Mouse (Mus musculus) embryonic facial prominence, embryonic 12.5 days (tissue): Measurements from ENCODE around the gene Fkbp7. TPM values are rescaled to one million over a fixed set of nuclear protein-coding genes. Genes with fewer than 3 reads are reported as not detected.

Experiments used
- ATAC-seq: fragments of 200-750 bp; cut with Nextera tagmentation; 2 replicates; pipeline ENCODE4 v1.8.0; 2017; ENCODE audit not compliant: insufficient number of reproducible peaks, insufficient read depth, low FRiP score, low TSS enrichment
- H3K27ac ChIP-seq: fragments of 300-500 bp; sonication (generic); 2 replicates; pipeline ENCODE4 v1.5.1; 2016; ENCODE audit warnings: mild to moderate bottlenecking
- H3K27me3 ChIP-seq: fragments of 300-500 bp; sonication (generic); 2 replicates; pipeline ENCODE4 v1.6.1; 2016; ENCODE audit warnings: mild to moderate bottlenecking, moderate library complexity
- H3K36me3 ChIP-seq: fragments of 300-500 bp; sonication (generic); 2 replicates; pipeline ENCODE4 v1.6.1; 2016; ENCODE audit warnings: mild to moderate bottlenecking
- H3K4me1 ChIP-seq: fragments of 300-500 bp; sonication (generic); 2 replicates; pipeline ENCODE4 v1.6.1; 2016
- H3K4me2 ChIP-seq: fragments of 300-500 bp; sonication (generic); replicated peaks from 2 replicates; pipeline ENCODE4 v1.6.1; 2016; ENCODE audit warnings: mild to moderate bottlenecking, moderate library complexity
- H3K4me3 ChIP-seq: fragments of 300-500 bp; sonication (generic); 2 replicates; pipeline ENCODE4 v1.5.1; 2016; ENCODE audit warnings: mild to moderate bottlenecking
- H3K9ac ChIP-seq: fragments of 300-500 bp; sonication (generic); 2 replicates; pipeline ENCODE4 v1.6.1; 2016; ENCODE audit warnings: mild to moderate bottlenecking, moderate library complexity
- H3K9me3 ChIP-seq: fragments of 300-500 bp; sonication (generic); 2 replicates; pipeline ENCODE4 v1.6.1; 2016; ENCODE audit warnings: mild to moderate bottlenecking, moderate library complexity
- WGBS: fragments of 180-500 bp; shearing (Covaris S2); methylation state at CpG from one replicate; pipeline ENCODE4 v1.1.7; 2016; 5-methylcytosine and 5-hydroxymethylcytosine counted together
- polyA plus RNA-seq: library from polyadenylated mRNA; unstranded; fragments of >200 nt; fragmentation: Nextera tagmentation; extraction: Ambion mirVana; gene quantifications from 2 replicates; pipeline ENCODE4 v1.2.1, GENCODE M21; 2016

The Fkbp7 gene
- 65.6 and 68.4 TPM in 2 replicates for polyA plus RNA-seq

DNA sequence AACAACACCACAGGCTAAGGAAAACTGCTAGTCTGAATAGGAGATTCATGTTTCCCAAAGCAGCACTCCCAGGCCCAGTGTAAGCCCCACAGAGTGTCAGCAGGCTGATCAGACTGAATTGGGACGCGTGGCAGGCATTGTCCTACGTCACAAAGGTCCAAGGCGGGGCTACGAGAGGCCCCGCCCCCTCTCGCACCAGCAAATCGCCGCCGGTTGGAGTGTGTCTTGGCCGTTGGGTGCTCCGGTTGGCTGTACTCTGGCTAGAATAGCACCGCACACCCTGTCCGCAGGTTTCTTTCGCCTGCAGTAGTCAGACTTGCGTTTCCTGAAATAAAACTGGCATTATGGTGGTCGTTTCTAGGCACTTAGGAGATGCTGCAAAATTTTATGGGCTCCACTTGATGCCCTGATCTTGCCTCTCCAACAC, at the start of gene Fkbp7:
Fkbp7 (minus strand) TSS at position 151 of the 427 bp plus-strand sequence.
- Histone ChIP-seq H3K4me1 (peaks cover 10% of the 10 kb centered on the region), H3K27me3 (no peaks in the 10 kb centered on the region), H3K9me3 (no peaks in the 10 kb centered on the region), H3K4me3 (peak within 1 kb of the TSS; percentile 48), H3K9ac (peak within 1 kb of the TSS; percentile 68), H3K27ac (peak within 1 kb of the TSS; percentile 83), H3K36me3 (no peaks in the 10 kb centered on the region), H3K4me2 (peak within 1 kb of the TSS; percentile 64)
- under 1% methylated on average over 17 of the region's 17 CpGs for WGBS
- peak; percentile 92 for ATAC-seq

DNA sequence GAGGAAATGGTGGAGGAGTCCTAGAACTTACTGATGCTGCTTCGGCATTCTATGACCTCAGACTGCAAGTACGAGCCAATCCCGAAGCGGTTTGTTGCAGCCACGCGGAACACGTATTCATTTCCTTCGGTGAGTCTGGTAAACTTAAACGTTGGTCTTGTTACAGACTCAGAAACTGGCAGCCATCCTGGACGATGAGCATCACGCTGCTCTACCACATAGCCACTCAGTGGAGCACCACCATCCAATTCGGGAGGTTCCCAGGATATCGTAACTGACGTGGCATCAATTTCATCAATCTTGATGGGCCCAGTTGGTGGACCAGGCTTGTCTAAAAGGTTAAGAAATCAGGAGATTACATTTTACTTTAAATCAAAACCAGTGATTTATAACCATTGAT, 46.7 kb upstream of the Fkbp7 start:
- Histone ChIP-seq H3K27me3 (no peaks in the 10 kb centered on the region), H3K9me3 (no peaks in the 10 kb centered on the region), H3K4me3 (no peak overlapping the region), H3K4me2 (no peak overlapping the region), H3K27ac (no peak overlapping the region), H3K9ac (no peak overlapping the region), H3K4me1 (no peaks in the 10 kb centered on the region), H3K36me3 (0 out of 2 replicates have a peak, but pooled peaks cover 3% of the 10 kb centered on the region)
- no peak for ATAC-seq
- WGBS = 95% methylated on average over 14 of the region's 14 CpGs

DNA sequence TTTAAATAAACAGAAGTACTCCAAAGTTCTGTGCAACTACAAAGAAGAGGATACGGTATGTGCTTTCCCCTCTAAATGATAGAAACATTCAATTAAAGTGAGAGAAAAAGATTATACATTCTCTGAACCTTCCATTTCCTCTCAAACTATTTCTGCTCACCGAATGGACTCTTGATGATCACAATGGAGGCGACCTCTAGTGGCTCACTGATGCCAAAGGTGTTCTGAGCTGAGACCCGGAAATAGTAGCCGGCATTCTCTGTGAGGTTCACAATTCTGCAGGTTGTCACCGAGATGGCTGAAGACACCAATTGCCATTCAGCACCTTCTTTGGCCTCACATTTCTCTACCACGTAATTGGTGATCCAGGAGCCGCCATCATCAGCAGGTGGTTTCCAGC, 42.1 kb upstream of the Fkbp7 start:
- WGBS = 70% methylated on average over 8 of the region's 8 CpGs
- H3K4me2 ChIP-seq = no peak overlapping the region
- no peaks in the 10 kb centered on the region for H3K4me1 ChIP-seq
- H3K27ac ChIP-seq = no peak overlapping the region
- no peak overlapping the region for H3K9ac ChIP-seq
- H3K27me3 ChIP-seq = no peaks in the 10 kb centered on the region
- no peak for ATAC-seq
- peaks cover 20% of the 10 kb centered on the region for H3K36me3 ChIP-seq
- H3K9me3 ChIP-seq = peaks cover 19% of the 10 kb centered on the region
- no peak overlapping the region for H3K4me3 ChIP-seq

DNA sequence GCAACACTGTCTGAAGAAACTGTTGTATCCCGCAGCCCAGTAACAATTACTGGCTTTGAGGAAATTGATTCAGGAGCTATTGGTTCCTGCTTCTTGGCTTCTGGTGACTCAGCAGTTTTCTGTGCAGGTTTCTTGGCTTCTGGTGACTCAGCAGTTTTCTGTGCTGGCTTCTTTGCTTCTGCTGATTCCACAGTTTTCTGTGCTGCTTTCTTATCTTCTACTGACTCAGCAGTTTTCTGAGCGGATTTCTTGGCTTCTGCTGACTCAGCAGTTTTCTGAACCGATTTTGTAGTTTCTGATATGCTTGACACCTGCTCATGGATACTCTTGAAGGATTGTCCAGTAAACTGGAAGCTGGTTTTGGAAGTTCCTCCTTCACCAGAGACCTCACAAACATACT, 35.6 kb upstream of the Fkbp7 start:
- WGBS = 86% methylated on average over 3 of the region's 3 CpGs
- Histone ChIP-seq H3K4me2 (no peak overlapping the region), H3K4me3 (no peak overlapping the region), H3K27me3 (no peaks in the 10 kb centered on the region), H3K4me1 (no peaks in the 10 kb centered on the region), H3K27ac (no peak overlapping the region), H3K9me3 (peaks cover 23% of the 10 kb centered on the region), H3K9ac (no peak overlapping the region), H3K36me3 (peaks cover 27% of the 10 kb centered on the region)
- ATAC-seq = no peak

DNA sequence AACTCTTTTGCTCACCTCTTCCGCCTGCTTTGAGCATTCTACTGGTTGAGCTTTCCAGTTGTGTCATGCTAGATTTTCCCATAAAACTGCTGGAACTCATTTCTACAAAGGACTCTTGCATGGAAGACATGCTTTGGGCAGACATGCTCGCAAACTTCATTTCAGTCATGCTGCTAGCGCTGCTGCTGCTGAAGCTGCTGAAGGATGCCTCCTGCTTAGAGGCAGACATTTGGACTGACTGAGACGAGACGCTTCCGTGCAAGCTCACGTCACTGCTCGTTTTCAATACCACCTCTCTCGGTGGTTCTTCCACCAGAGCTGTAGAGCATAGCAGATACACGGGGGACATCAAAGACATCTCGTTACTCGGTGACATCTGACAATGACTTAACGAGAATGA, 32.7 kb upstream of the Fkbp7 start:
- no peak for ATAC-seq
- Histone ChIP-seq H3K4me3 (no peak overlapping the region), H3K27ac (no peak overlapping the region), H3K4me2 (no peak overlapping the region), H3K27me3 (no peaks in the 10 kb centered on the region), H3K9ac (no peak overlapping the region), H3K9me3 (peaks cover 11% of the 10 kb centered on the region), H3K4me1 (no peaks in the 10 kb centered on the region), H3K36me3 (peaks cover 14% of the 10 kb centered on the region)
- WGBS = 89% methylated on average over 13 of the region's 13 CpGs

DNA sequence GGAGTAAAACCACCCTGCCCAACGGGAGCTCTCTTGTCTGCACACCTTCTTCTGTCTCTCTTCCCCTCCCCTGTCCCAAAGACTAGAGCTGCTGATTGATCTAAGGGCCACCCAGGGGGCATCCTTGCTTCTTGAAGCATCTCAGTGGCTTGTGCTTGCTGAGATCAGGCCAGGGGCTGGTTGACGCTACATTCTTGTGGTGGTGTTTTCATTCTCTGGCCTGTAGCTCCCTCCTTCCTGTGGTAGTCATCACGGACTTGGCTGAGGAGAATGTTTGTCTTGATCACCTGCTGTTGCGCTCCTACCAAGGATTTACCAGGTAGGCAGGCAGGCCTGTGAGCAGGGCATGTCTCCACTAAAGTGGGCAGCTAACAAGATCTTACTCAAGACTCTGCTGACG, 29.8 kb upstream of the Fkbp7 start:
- H3K4me3 ChIP-seq = no peak overlapping the region
- no peak overlapping the region for H3K9ac ChIP-seq
- H3K36me3 ChIP-seq = peaks cover 3% of the 10 kb centered on the region
- no peaks in the 10 kb centered on the region for H3K4me1 ChIP-seq
- H3K27ac ChIP-seq = no peak overlapping the region
- no peak for ATAC-seq
- H3K4me2 ChIP-seq = no peak overlapping the region
- no peaks in the 10 kb centered on the region for H3K9me3 ChIP-seq
- no peaks in the 10 kb centered on the region for H3K27me3 ChIP-seq
- 88% methylated on average over 5 of the region's 5 CpGs for WGBS

DNA sequence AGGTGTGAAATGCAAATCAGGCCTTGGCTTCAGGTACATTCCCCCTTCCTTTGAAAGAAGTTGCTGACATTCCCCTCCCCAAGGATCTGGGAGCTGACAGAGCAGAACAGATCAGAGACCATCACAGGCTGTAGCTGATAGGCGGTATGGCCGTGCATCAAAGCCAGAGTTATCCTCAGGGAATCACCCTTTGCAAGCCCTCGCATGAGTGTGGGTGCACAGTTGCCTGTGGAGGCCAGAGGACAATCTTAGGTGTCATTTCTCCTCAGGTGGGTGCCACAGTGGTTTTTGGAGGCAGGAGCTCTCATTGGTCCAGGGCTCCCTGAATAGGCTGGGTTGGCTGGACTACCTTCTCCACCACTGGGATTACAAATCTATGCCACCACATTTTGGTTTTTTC, 29.3 kb upstream of the Fkbp7 start:
- ATAC-seq = no peak
- H3K27ac ChIP-seq = no peak overlapping the region
- H3K4me2 ChIP-seq = no peak overlapping the region
- no peak overlapping the region for H3K9ac ChIP-seq
- H3K27me3 ChIP-seq = no peaks in the 10 kb centered on the region
- H3K4me3 ChIP-seq = no peak overlapping the region
- no peaks in the 10 kb centered on the region for H3K4me1 ChIP-seq
- WGBS = 96% methylated on average over 3 of the region's 3 CpGs
- no peaks in the 10 kb centered on the region for H3K9me3 ChIP-seq
- H3K36me3 ChIP-seq = peaks cover 9% of the 10 kb centered on the region

DNA sequence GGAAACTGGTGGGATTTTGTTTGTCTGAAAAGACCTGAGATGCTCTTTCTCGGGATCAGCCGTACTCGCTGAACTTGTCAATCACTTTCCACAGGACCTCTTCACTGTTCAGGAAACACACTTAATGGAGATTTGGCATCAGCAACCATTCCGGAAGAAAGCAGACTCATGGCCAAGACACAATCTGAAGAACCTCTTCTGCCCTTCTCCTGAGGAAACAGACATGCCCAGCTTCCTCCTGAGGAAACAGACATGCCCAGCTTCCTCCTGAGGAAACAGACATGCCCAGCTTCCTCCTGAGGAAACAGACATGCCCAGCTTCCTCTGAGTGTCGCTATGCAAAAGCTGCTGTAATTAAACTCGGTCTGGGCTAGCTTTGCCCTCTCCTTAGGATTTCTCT, 22.4 kb upstream of the Fkbp7 start:
- Histone ChIP-seq H3K27me3 (no peaks in the 10 kb centered on the region), H3K4me3 (no peak overlapping the region), H3K4me1 (no peaks in the 10 kb centered on the region), H3K4me2 (no peak overlapping the region), H3K9me3 (no peaks in the 10 kb centered on the region), H3K27ac (no peak overlapping the region), H3K36me3 (peaks cover 49% of the 10 kb centered on the region), H3K9ac (no peak overlapping the region)
- ATAC-seq = no peak
- 82% methylated on average over 6 of the region's 6 CpGs for WGBS

DNA sequence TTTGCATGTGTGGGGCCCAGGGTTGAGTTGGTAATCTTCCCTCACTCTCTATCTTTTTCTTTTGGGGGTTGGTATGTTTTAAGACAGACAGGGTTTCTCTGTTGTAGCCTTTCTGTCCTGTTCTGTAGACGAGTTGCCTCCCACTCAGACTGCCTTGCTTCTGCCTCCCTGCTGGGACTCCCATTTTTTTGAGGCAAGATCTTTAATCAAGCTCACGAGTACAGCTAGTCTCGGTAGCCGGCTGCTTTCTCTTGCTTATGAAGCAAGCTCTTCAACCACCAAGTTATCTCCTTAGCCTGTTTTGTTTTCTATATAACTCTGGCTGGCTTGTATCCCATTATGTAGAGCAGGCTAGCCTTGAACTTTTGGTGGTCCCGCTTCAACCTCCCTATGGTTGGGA, 20.8 kb upstream of the Fkbp7 start:
- H3K4me3 ChIP-seq = no peak overlapping the region
- WGBS = 82% methylated on average over 5 of the region's 5 CpGs
- H3K27me3 ChIP-seq = no peaks in the 10 kb centered on the region
- no peak overlapping the region for H3K4me2 ChIP-seq
- H3K27ac ChIP-seq = no peak overlapping the region
- no peak overlapping the region for H3K9ac ChIP-seq
- H3K36me3 ChIP-seq = peaks cover 54% of the 10 kb centered on the region
- H3K9me3 ChIP-seq = no peaks in the 10 kb centered on the region
- no peak for ATAC-seq
- H3K4me1 ChIP-seq = no peaks in the 10 kb centered on the region

DNA sequence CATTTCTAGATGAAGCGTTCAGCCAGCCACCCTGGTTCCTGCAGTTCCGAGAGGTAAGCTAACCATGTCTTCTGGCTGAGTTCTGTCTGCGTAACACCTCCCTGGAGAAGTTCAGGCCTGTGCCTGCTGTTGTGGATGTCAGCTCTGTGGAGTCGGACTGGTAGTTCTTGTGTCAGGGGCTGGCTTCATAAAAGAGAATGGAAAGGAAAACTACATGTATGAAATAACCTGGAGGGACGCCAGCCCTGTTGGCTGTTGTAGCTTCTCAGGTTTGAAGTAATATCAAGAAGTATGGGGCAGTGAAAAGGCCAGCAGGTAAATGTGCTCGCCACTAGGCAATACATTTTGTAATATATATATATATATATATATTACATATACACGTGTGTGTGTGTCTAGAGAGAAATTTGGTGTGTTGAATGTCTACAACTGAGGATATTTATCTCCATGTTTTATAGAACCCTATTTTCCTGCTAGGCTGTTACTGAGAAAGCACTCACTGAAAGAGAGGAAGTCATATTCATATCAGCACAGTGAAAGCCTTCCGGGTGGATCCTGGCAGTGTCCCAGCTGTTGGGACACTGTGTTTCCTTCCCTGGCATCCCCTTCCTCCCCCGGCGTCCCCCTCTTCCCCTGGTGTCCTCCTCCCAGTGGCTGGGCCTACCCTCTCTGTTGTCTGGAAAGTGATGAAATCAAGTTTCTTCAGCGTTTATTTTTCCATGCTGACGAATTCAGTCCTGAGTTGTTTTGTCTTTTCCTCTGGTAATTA, 17.7 kb upstream of the Fkbp7 start:
- Histone ChIP-seq H3K4me2 (no peak overlapping the region), H3K27me3 (no peaks in the 10 kb centered on the region), H3K27ac (no peak overlapping the region), H3K4me3 (no peak overlapping the region), H3K4me1 (no peaks in the 10 kb centered on the region), H3K36me3 (peaks cover 79% of the 10 kb centered on the region), H3K9ac (no peak overlapping the region), H3K9me3 (no peaks in the 10 kb centered on the region)
- 86% methylated on average over 12 of the region's 12 CpGs for WGBS
- ATAC-seq = no peak

DNA sequence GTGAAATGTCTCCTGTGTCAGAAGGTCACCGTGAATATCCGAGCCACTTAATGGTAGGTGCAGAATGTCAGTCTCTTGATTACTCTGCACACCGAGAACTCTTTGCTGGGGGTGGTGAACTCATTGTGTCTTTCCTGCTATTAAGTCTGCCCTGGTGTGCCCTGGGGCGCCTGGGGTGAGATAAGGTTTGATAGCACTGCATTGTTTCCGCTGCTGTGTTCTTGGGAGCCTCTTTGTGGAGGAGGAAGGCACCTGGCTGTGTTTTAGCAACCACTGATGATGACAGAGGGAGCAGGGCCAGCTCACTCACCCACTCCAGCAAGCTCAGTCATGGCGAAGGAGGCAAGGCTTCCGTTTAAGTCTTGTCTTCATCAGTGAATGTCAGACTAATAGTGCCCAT, 15.2 kb upstream of the Fkbp7 start:
- Histone ChIP-seq H3K9me3 (no peaks in the 10 kb centered on the region), H3K36me3 (peaks cover 75% of the 10 kb centered on the region), H3K4me2 (no peak overlapping the region), H3K27me3 (no peaks in the 10 kb centered on the region), H3K9ac (no peak overlapping the region), H3K4me3 (no peak overlapping the region), H3K27ac (no peak overlapping the region), H3K4me1 (no peaks in the 10 kb centered on the region)
- 57% methylated on average over 7 of the region's 7 CpGs for WGBS
- no peak for ATAC-seq

DNA sequence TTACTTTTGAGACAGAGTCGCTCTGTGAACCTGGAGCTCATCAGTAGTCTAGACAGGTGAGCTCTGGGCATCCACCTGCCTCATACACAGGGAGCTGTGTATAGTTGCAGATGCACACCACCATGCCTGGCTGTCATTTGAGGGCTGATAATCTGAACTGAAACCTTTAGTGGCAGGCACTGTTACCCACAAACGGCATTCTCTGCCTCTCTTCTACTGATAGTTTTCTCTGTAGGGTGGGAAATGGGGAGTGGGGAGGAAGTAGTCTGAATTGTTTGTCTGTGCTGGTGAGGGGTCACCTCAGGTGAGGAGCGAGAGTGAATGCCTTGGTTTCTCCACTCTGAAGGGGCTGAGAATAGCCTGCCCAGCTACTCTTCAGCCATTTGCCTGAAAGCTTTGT, 14.7 kb upstream of the Fkbp7 start:
- Histone ChIP-seq H3K4me2 (no peak overlapping the region), H3K9ac (no peak overlapping the region), H3K27me3 (no peaks in the 10 kb centered on the region), H3K4me1 (no peaks in the 10 kb centered on the region), H3K36me3 (peaks cover 75% of the 10 kb centered on the region), H3K4me3 (no peak overlapping the region), H3K27ac (no peak overlapping the region), H3K9me3 (no peaks in the 10 kb centered on the region)
- ATAC-seq = no peak
- WGBS = 75% methylated on average over 3 of the region's 3 CpGs
